19 mouse cellular contexts compared by ENCODE assay signal in genomic region chrX:67283908-67284307, GRCm38 (mm10).
DNase-seq lines count a peak whose midpoint lies in the region; ATAC-seq and TF ChIP-seq lines count a peak whose summit lies in the region.
"Had no signal": no experiment of that assay in that cellular context is flagged by ENCODE, and none has a peak within 500 bp of the region (broad histone marks: within the 10 kb centered on the region; RNA-seq: fewer than 3 reads in every experiment).

No protein-coding gene starts in this region.

- no peaks in the 10 kb centered on the region for H3K27me3 ChIP-seq in forebrain, embryonic 12.5 days
- no peaks in the 10 kb centered on the region for H3K27me3 ChIP-seq in forebrain, embryonic 16.5 days (replicated peaks; ENCODE audit: control insufficient read depth, insufficient read depth, low read length)
- H3K27me3 ChIP-seq in forebrain, embryonic 14.5 days (replicated peaks; ENCODE audit: control insufficient read depth, insufficient read depth, low read length), result no peaks in the 10 kb centered on the region
- H3K27me3 ChIP-seq in hindbrain, embryonic 16.5 days (replicated peaks; ENCODE audit: control insufficient read depth, insufficient read depth, low read length), result no peaks in the 10 kb centered on the region
- H3K27me3 ChIP-seq: embryonic facial prominence, embryonic 13.5 days; embryonic facial prominence, embryonic 15.5 days had no signal

- no peak overlapping the region for H3K4me3 ChIP-seq in forebrain, embryonic 12.5 days (replicated peaks)
- no peak overlapping the region for H3K4me3 ChIP-seq in forebrain, embryonic 16.5 days (replicated peaks; ENCODE audit: low read length)
- H3K4me3 ChIP-seq in forebrain, embryonic 14.5 days (ENCODE audit: low read depth, low read length), result no peak overlapping the region
- H3K4me3 ChIP-seq in hindbrain, embryonic 16.5 days (ENCODE audit: low read length), result no peak overlapping the region
- H3K4me3 ChIP-seq: embryonic facial prominence, embryonic 13.5 days; embryonic facial prominence, embryonic 15.5 days; erythroblast, embryonic 14.5 days had no signal

- no peak overlapping the region for H3K4me2 ChIP-seq in forebrain, embryonic 12.5 days
- H3K4me2 ChIP-seq in forebrain, embryonic 16.5 days (ENCODE audit: low read length), result no peak overlapping the region
- H3K4me2 ChIP-seq in forebrain, embryonic 14.5 days (ENCODE audit: low read length), result no peak overlapping the region
- H3K4me2 ChIP-seq in hindbrain, embryonic 16.5 days (ENCODE audit: low read length), result no peak overlapping the region
- H3K4me2 ChIP-seq: embryonic facial prominence, embryonic 13.5 days; embryonic facial prominence, embryonic 15.5 days had no signal

- H3K27ac ChIP-seq in forebrain, embryonic 12.5 days, result no peak overlapping the region
- no peak overlapping the region for H3K27ac ChIP-seq in forebrain, embryonic 16.5 days (ENCODE audit: low read length)
- no peak overlapping the region for H3K27ac ChIP-seq in forebrain, embryonic 14.5 days (ENCODE audit: low read depth, low read length)
- H3K27ac ChIP-seq in hindbrain, embryonic 16.5 days (ENCODE audit: low read depth, low read length), result no peak overlapping the region
- H3K27ac ChIP-seq: embryonic facial prominence, embryonic 13.5 days; embryonic facial prominence, embryonic 15.5 days had no signal

- H3K36me3 ChIP-seq in forebrain, embryonic 12.5 days (replicated peaks), result no peaks in the 10 kb centered on the region
- no peaks in the 10 kb centered on the region for H3K36me3 ChIP-seq in forebrain, embryonic 16.5 days (ENCODE audit: control insufficient read depth, insufficient read depth)
- H3K36me3 ChIP-seq in forebrain, embryonic 14.5 days (ENCODE audit: control insufficient read depth, insufficient read depth, low read length), result no peaks in the 10 kb centered on the region
- no peaks in the 10 kb centered on the region for H3K36me3 ChIP-seq in hindbrain, embryonic 16.5 days (ENCODE audit: control insufficient read depth, insufficient read depth, low read length)
- H3K36me3 ChIP-seq: embryonic facial prominence, embryonic 13.5 days; embryonic facial prominence, embryonic 15.5 days had no signal

- peak; percentile 41; the same call in 1 of the 2 replicates for ATAC-seq in forebrain, embryonic 12.5 days (ENCODE audit: low FRiP score)
- ATAC-seq in forebrain, embryonic 16.5 days, result no peak
- ATAC-seq in forebrain, embryonic 14.5 days, result peak; percentile 61; the same call in 1 of the 2 replicates
- no peak for ATAC-seq in hindbrain, embryonic 16.5 days

- no peaks in the 10 kb centered on the region for H3K4me1 ChIP-seq in forebrain, embryonic 12.5 days
- no peaks in the 10 kb centered on the region for H3K4me1 ChIP-seq in forebrain, embryonic 16.5 days (replicated peaks; ENCODE audit: control insufficient read depth, insufficient read depth, low read length)
- H3K4me1 ChIP-seq in forebrain, embryonic 14.5 days (ENCODE audit: control insufficient read depth, insufficient read depth, low read length), result no peaks in the 10 kb centered on the region
- H3K4me1 ChIP-seq in hindbrain, embryonic 16.5 days (ENCODE audit: control insufficient read depth, insufficient read depth, low read depth, low read length), result no peaks in the 10 kb centered on the region
- H3K4me1 ChIP-seq: embryonic facial prominence, embryonic 13.5 days; embryonic facial prominence, embryonic 15.5 days had no signal

- no peak for TF ChIP-seq CTCF in brain, embryonic 14.5 days (IDR thresholded peaks at IDR 0.05; ENCODE audit: borderline replicate concordance, extremely low read depth, insufficient read depth, insufficient read length)

- H3K9me3 ChIP-seq in forebrain, embryonic 12.5 days, result no peaks in the 10 kb centered on the region
- no peaks in the 10 kb centered on the region for H3K9me3 ChIP-seq in forebrain, embryonic 16.5 days (ENCODE audit: control insufficient read depth, low read length)
- H3K9me3 ChIP-seq in forebrain, embryonic 14.5 days (replicated peaks; ENCODE audit: control insufficient read depth, low read length), result no peaks in the 10 kb centered on the region
- H3K9me3 ChIP-seq in hindbrain, embryonic 16.5 days (ENCODE audit: control insufficient read depth, low read length), result no peaks in the 10 kb centered on the region
- H3K9me3 ChIP-seq: embryonic facial prominence, embryonic 13.5 days; embryonic facial prominence, embryonic 15.5 days had no signal

- no peak for TF ChIP-seq POLR2A in brain, embryonic 14.5 days (IDR thresholded peaks at IDR 0.05; ENCODE audit: borderline replicate concordance, extremely low read depth, insufficient read depth, insufficient read length, poor library complexity, severe bottlenecking)

- peak; percentile 31 for DNase-seq in brain, embryonic 14.5 days (ENCODE audit: low read depth)
- peak; percentile 14 for DNase-seq in forebrain, embryonic 14.5 days (ENCODE audit: low spot score)
- DNase-seq in layer of hippocampus, postnatal 25 days (ENCODE audit: extremely low spot score in 1 of 2, low spot score in 1 of 2), result no peak
- DNase-seq: adrenal gland, adult 2 months; adrenal gland, postnatal 10 days; adrenal gland, postnatal 25 days; cerebellum, adult 11 months; cerebellum, adult 18-20 months; cerebellum, adult 8-10 months; cerebellum, adult 9-11 months; cerebellum, postnatal 14 days; cerebellum, postnatal 36 days; embryo, embryonic 11 days had no signal

- no peak overlapping the region for H3K9ac ChIP-seq in forebrain, embryonic 12.5 days
- H3K9ac ChIP-seq in forebrain, embryonic 16.5 days (replicated peaks; ENCODE audit: low read depth, low read length), result no peak overlapping the region
- no peak overlapping the region for H3K9ac ChIP-seq in forebrain, embryonic 14.5 days (ENCODE audit: low read length)
- H3K9ac ChIP-seq in hindbrain, embryonic 16.5 days (ENCODE audit: low read depth, low read length), result no peak overlapping the region
- H3K9ac ChIP-seq: embryonic facial prominence, embryonic 13.5 days; embryonic facial prominence, embryonic 15.5 days had no signal

Comparison
In these comparisons a context has a peak if more than half of its experiments do, and no peak if none do; other contexts are left out.
1. ATAC-seq: peak in forebrain, embryonic 12.5 days (single experiment) and forebrain, embryonic 14.5 days (single experiment); none in forebrain, embryonic 16.5 days (single experiment) and hindbrain, embryonic 16.5 days (single experiment).
2. DNase-seq: peak in brain, embryonic 14.5 days (single experiment) and forebrain, embryonic 14.5 days (single experiment); none in layer of hippocampus, postnatal 25 days (0 of 2).